Mouse (Mus musculus) bone marrow, adult 2 months (tissue): ENCODE measurements around the gene Nr3c2.

Source experiments
- CTCF ChIP-seq: fragments of 200-500 bp; IDR thresholded peaks from 2 replicates; pipeline ENCODE4 v1.5.1; 2011; ENCODE audit warnings: low read length, control low read depth; ENCODE audit not compliant: control insufficient read depth, insufficient read depth
- POLR2A ChIP-seq: fragments of 200-500 bp; IDR thresholded peaks from 2 replicates; pipeline ENCODE4 v1.6.1; 2011; ENCODE audit warnings: low read depth, mild to moderate bottlenecking, control low read depth, low read length, borderline replicate concordance; ENCODE audit not compliant: control insufficient read depth

DNA sequence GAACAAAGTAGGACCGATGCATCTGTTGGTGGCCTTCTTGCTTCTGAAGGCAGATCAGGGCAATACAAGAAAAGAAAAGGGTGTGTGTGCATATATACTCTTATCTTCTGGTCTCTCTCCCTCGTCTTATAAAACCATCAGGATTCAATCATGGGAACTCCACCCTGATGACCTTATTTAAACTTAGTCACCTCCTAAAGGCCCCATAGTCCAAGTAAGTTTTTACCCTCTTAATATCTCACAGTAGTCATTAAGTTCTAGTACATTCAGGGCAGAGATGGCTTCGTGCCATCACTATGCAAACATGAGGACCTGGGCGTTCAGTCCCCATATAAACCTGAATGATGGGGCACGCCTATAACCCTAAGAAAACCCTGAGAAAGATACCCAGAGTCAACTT lies 29.6 kb downstream of the Nr3c2 start:
- TF ChIP-seq POLR2A (no peak), CTCF (no peak)
